Mouse (Mus musculus): Measurements from ENCODE around the gene Nfs1.

DNA sequence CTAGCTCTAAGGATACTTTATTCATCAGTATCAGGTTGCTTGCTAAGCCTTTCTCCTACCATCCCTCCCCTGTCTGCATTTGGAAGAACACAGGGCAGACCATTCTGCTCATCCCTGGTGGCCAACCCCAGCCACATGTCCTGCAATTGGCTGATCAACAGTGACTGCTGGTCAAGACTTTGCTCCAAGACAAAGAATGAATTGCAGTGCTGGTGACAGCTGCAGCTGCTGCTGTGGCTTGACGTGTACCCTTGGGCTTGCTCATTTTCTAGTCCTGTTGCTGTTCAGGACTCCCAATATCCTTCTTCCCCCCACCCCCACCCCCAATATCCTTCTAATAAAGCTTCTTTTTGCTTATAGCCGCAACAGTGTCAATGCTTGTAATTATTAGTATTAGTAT lies 48.1 kb upstream of the Nfs1 start:
- TF ChIP-seq POLR2A (IDR thresholded peaks at IDR 0.05; ENCODE audit: extremely low read depth, insufficient read depth, low read length) = no peak
- TF ChIP-seq CTCF (IDR thresholded peaks at IDR 0.05; ENCODE audit: extremely low read depth, insufficient read depth, low read length) = no peak

All from cortical plate, adult 2 months (tissue).